Mouse (Mus musculus) mesoderm, embryonic 11.5 days (tissue): ENCODE measurements at regions not wholly inside any gene's neighbourhood (a gene's known extent, or its start where the extent isn't known, plus 50 kb on each side); places are given as distances from the start of the nearest gene placed in this dataset.
A peak's percentile ranks its signal among the peaks of the same experiment; 100 is the strongest.

Experiments
- DNase-seq: peaks from one replicate; pipeline ENCODE4 v3.0.0-alpha.2; 2012; ENCODE audit warnings: low read depth, low spot score

GRCm38 (mm10) chr13:101625922-101626321 lies 142.1 kb downstream of the Pik3r1 start:
- DNase-seq: no peak

GRCm38 (mm10) chr13:101624179-101624581 lies 143.8 kb downstream of the Pik3r1 start:
- no peak for DNase-seq

GRCm38 (mm10) chr13:101622649-101623048 lies 145.4 kb downstream of the Pik3r1 start:
- DNase-seq: no peak

GRCm38 (mm10) chr13:101620660-101621059 lies 147.4 kb downstream of the Pik3r1 start:
- DNase-seq: no peak

GRCm38 (mm10) chr13:101619154-101619553 lies 148.9 kb downstream of the Pik3r1 start:
- DNase-seq: no peak

- DNase-seq: no peak
Observed at GRCm38 (mm10) chr13:101612786-101613185, 155.2 kb downstream of the Pik3r1 start.

GRCm38 (mm10) chr13:101611725-101612124 lies 156.3 kb downstream of the Pik3r1 start:
- DNase-seq: no peak

GRCm38 (mm10) chr13:101606184-101606730 lies 161.8 kb downstream of the Pik3r1 start:
- DNase-seq: no peak

GRCm38 (mm10) chr13:101605685-101606084 lies 162.3 kb downstream of the Pik3r1 start:
- DNase-seq: no peak

GRCm38 (mm10) chr13:101605051-101605450 lies 163.0 kb downstream of the Pik3r1 start:
- DNase-seq: no peak

- DNase-seq: no peak
Observed at GRCm38 (mm10) chr13:101598126-101598485, 169.9 kb downstream of the Pik3r1 start.

GRCm38 (mm10) chr13:101597243-101598125 lies 170.5 kb downstream of the Pik3r1 start:
- no peak for DNase-seq

- no peak for DNase-seq
Observed at GRCm38 (mm10) chr13:101594511-101595175, 173.4 kb downstream of the Pik3r1 start.

- DNase-seq: no peak
Observed at GRCm38 (mm10) chr13:101592355-101592754, 175.7 kb downstream of the Pik3r1 start.

GRCm38 (mm10) chr13:101588905-101589304 lies 179.1 kb downstream of the Pik3r1 start:
- DNase-seq: no peak

- DNase-seq: no peak
Observed at GRCm38 (mm10) chr13:101586787-101587186, 181.2 kb downstream of the Pik3r1 start.

- no peak for DNase-seq
Observed at GRCm38 (mm10) chr13:101576481-101576880, 191.5 kb downstream of the Pik3r1 start.

- DNase-seq: no peak
Observed at GRCm38 (mm10) chr13:101572809-101573590, 195.0 kb downstream of the Pik3r1 start.

- no peak for DNase-seq
Observed at GRCm38 (mm10) chr13:101572246-101572645, 195.8 kb downstream of the Pik3r1 start.

GRCm38 (mm10) chr13:101570034-101570433 lies 198.0 kb downstream of the Pik3r1 start:
- no peak for DNase-seq

GRCm38 (mm10) chr13:101568985-101569631 lies 198.9 kb downstream of the Pik3r1 start:
- DNase-seq: peak; percentile 35
